Mouse (Mus musculus) lung, embryonic 14.5 days (tissue): ENCODE data around the gene Ahnak2. TPM values are rescaled to one million over a fixed set of nuclear protein-coding genes. Genes with fewer than 3 reads are reported as not detected.

ENCODE experiments used
- ATAC-seq: fragments of 200-750 bp; cut with Nextera tagmentation; 2 replicates; pipeline ENCODE4 v1.8.0; 2017; ENCODE audit warnings: mild to moderate bottlenecking, moderate TSS enrichment, moderate library complexity; ENCODE audit not compliant: insufficient read depth
- DNase-seq: peaks from one replicate; pipeline ENCODE4 v3.0.0-alpha.2; 2015
- H3K27ac ChIP-seq: fragments of 300-500 bp; sonication (generic); 2 replicates; pipeline ENCODE4 v1.5.1; 2014; ENCODE audit warnings: low read depth, mild to moderate bottlenecking, moderate library complexity
- H3K27me3 ChIP-seq: fragments of 300-500 bp; sonication (generic); 2 replicates; pipeline ENCODE4 v1.6.1; 2014; ENCODE audit warnings: low read length, control low read depth; ENCODE audit not compliant: insufficient read depth
- H3K36me3 ChIP-seq: fragments of 300-500 bp; sonication (generic); 2 replicates; pipeline ENCODE4 v1.6.1; 2014; ENCODE audit warnings: control low read depth; ENCODE audit not compliant: insufficient read depth
- H3K4me1 ChIP-seq: fragments of 300-500 bp; sonication (generic); 2 replicates; pipeline ENCODE4 v1.6.1; 2014; ENCODE audit warnings: antibody characterized with exemption, control low read depth; ENCODE audit not compliant: insufficient read depth
- H3K4me2 ChIP-seq: fragments of 300-500 bp; sonication (generic); 2 replicates; pipeline ENCODE4 v1.6.1; 2014; ENCODE audit warnings: mild to moderate bottlenecking
- H3K4me3 ChIP-seq: fragments of 300-500 bp; sonication (generic); 2 replicates; pipeline ENCODE4 v1.5.1; 2014; ENCODE audit warnings: low read depth, low read length
- H3K9ac ChIP-seq: fragments of 300-500 bp; sonication (generic); 2 replicates; pipeline ENCODE4 v1.6.1; 2014
- H3K9me3 ChIP-seq: fragments of 300-500 bp; sonication (generic); 2 replicates; pipeline ENCODE4 v1.6.1; 2016; ENCODE audit warnings: low read depth, low read length, control low read depth
- CTCF ChIP-seq: IDR thresholded peaks from 2 replicates; pipeline ENCODE4 v1.5.1; 2016; ENCODE audit warnings: antibody characterized with exemption, low read depth
- WGBS: fragments of 180-500 bp; shearing (Covaris S2); extraction: QIAGEN DNeasy Blood & Tissue Kit; methylation state at CpG from one replicate; pipeline ENCODE4 v1.1.7; 2014; 5-methylcytosine and 5-hydroxymethylcytosine counted together
- microRNA-seq: library from miRNA; unstranded; fragments of <30 nt; microRNA quantifications from one replicate; pipeline ENCODE4, GENCODE M21; 2016; ENCODE audit warnings: borderline number of aligned reads
- polyA plus RNA-seq: library from polyadenylated mRNA; unstranded; fragments of >200 nt; fragmentation: Nextera tagmentation; extraction: Ambion mirVana; gene quantifications from 2 replicates; pipeline ENCODE4 v1.2.1, GENCODE M21; 2014

The Ahnak2 gene
- polyA plus RNA-seq, 1 experiment from 2014 or later: 0.61 TPM

GRCm38 (mm10) chr12:112723028-112723330 is 79.5 kb downstream of the Ahnak2 start:
- ATAC-seq (peak; percentile 3; the same call in 1 of the 2 replicates), DNase-seq (no peak)
- Histone ChIP-seq H3K4me1 (no peaks in the 10 kb centered on the region), H3K4me2 (peak overlapping the region; percentile 98), H3K4me3 (peak overlapping the region; percentile 75), H3K36me3 (peaks cover 9% of the 10 kb centered on the region; the same call in 1 of the 2 replicates), H3K9ac (peak overlapping the region; percentile 71), H3K27ac (no peak overlapping the region), H3K9me3 (no peaks in the 10 kb centered on the region), H3K27me3 (peaks cover 15% of the 10 kb centered on the region; the same call in 1 of the 2 replicates)
- 9% methylated on average over 5 of the region's 5 CpGs for WGBS
- TF ChIP-seq CTCF: 0 out of 2 replicates have a peak, but pooled peaks have one; percentile 2

GRCm38 (mm10) chr12:112722240-112723027 is 80.0 kb downstream of the Ahnak2 start:
- DNase-seq (peak; percentile 54), ATAC-seq (peak; percentile 42)
- TF ChIP-seq CTCF: no peak
- peak overlapping the region; percentile 75 for H3K4me3 ChIP-seq
- H3K9me3 ChIP-seq: no peaks in the 10 kb centered on the region
- peaks cover 9% of the 10 kb centered on the region; the same call in 1 of the 2 replicates for H3K36me3 ChIP-seq
- no peaks in the 10 kb centered on the region for H3K4me1 ChIP-seq
- H3K9ac ChIP-seq: peak overlapping the region; percentile 71
- under 1% methylated on average over 59 of the region's 75 CpGs for WGBS
- peaks cover 15% of the 10 kb centered on the region; the same call in 1 of the 2 replicates for H3K27me3 ChIP-seq
- H3K4me2 ChIP-seq: peak overlapping the region; percentile 98
- peak overlapping the region; percentile 90 for H3K27ac ChIP-seq

Small RNAs within 50 kb of the gene (microRNA-seq; reads per million reads assigned to microRNA genes)
- 0.95 reads per million for gene Mir6940

Other genes with a start within 250 kb of the Ahnak2 start
- 4.5 and 5.2 TPM in 2 replicates for gene Inf2, start 213.9 kb downstream of the Ahnak2 start, polyA plus RNA-seq
- gene Adssl1, start 182.6 kb downstream of the Ahnak2 start, polyA plus RNA-seq: 3.8 and 5.0 TPM in 2 replicates
- 253 and 291 TPM in 2 replicates for gene Siva1, start 158.0 kb downstream of the Ahnak2 start, polyA plus RNA-seq
- 140 and 166 TPM in 2 replicates for gene Akt1, start 127.8 kb downstream of the Ahnak2 start, polyA plus RNA-seq
- gene Zbtb42, start 123.8 kb downstream of the Ahnak2 start, polyA plus RNA-seq: 6.7 and 9.0 TPM in 2 replicates
- 21.4 and 23.1 TPM in 2 replicates for gene Cep170b, start 82.2 kb downstream of the Ahnak2 start, polyA plus RNA-seq
- gene Pld4, start 42.0 kb downstream of the Ahnak2 start, polyA plus RNA-seq: 9.3 and 10.9 TPM in 2 replicates
- gene Clba1, start 6.3 kb upstream of the Ahnak2 start, polyA plus RNA-seq: 4.3 and 5.1 TPM in 2 replicates
- gene Cdca4, start 26.8 kb upstream of the Ahnak2 start, polyA plus RNA-seq: 140 and 153 TPM in 2 replicates
- 0.12 TPM in 1 of 2 replicates, not detected in the other for gene Gpr132, start 65.6 kb upstream of the Ahnak2 start, polyA plus RNA-seq
- 6.3 and 8.0 TPM in 2 replicates for gene Jag2, start 127.1 kb upstream of the Ahnak2 start, polyA plus RNA-seq
- 107 and 116 TPM in 2 replicates for gene Nudt14, start 139.5 kb upstream of the Ahnak2 start, polyA plus RNA-seq
- 26.4 and 26.7 TPM in 2 replicates for gene Btbd6, start 173.8 kb upstream of the Ahnak2 start, polyA plus RNA-seq
- 61.7 and 65.9 TPM in 2 replicates for gene Brf1, start 198.0 kb upstream of the Ahnak2 start, polyA plus RNA-seq
- 12.3 and 15.6 TPM in 2 replicates for gene Pacs2, start 211.9 kb upstream of the Ahnak2 start, polyA plus RNA-seq